Mouse (Mus musculus) lung, postnatal 0 days (tissue): ENCODE data around the gene Osbpl11. TPM values are rescaled to one million over a fixed set of nuclear protein-coding genes. Genes with fewer than 3 reads are reported as not detected.
"Not testable (repeated sequence)": the region's sequence is repeated elsewhere in the genome, so short reads cannot be mapped to it uniquely, and the experiment has no call there.

ENCODE experiments used
- ATAC-seq: fragments of 200-750 bp; cut with Nextera tagmentation; 2 replicates; pipeline ENCODE4 v1.8.0; 2017; ENCODE audit warnings: moderate library complexity
- DNase-seq: peaks from one replicate; pipeline ENCODE4 v3.0.0-alpha.2; 2016; ENCODE audit warnings: low spot score
- H3K27ac ChIP-seq: fragments of 300-500 bp; sonication (generic); 2 replicates; pipeline ENCODE4 v1.5.1; 2014; ENCODE audit warnings: antibody characterized with exemption, mild to moderate bottlenecking, low read length, mixed read lengths
- H3K27me3 ChIP-seq: fragments of 300-500 bp; sonication (generic); replicated peaks from 2 replicates; pipeline ENCODE4 v1.6.1; 2014; ENCODE audit warnings: low read length, mixed read lengths; ENCODE audit not compliant: insufficient read depth
- H3K36me3 ChIP-seq: fragments of 300-500 bp; sonication (generic); 2 replicates; pipeline ENCODE4 v1.6.1; 2014; ENCODE audit warnings: low read length, mixed read lengths; ENCODE audit not compliant: insufficient read depth
- H3K4me1 ChIP-seq: fragments of 300-500 bp; sonication (generic); 2 replicates; pipeline ENCODE4 v1.6.1; 2014; ENCODE audit warnings: antibody characterized with exemption, low read depth, low read length, mixed read lengths; ENCODE audit not compliant: insufficient read depth
- H3K4me2 ChIP-seq: fragments of 300-500 bp; sonication (generic); replicated peaks from 2 replicates; pipeline ENCODE4 v1.6.1; 2014; ENCODE audit warnings: low read depth, mild to moderate bottlenecking, low read length, moderate library complexity, mixed read lengths
- H3K4me3 ChIP-seq: fragments of 300-500 bp; sonication (generic); 2 replicates; pipeline ENCODE4 v1.5.1; 2014; ENCODE audit warnings: low read depth, low read length
- H3K9ac ChIP-seq: fragments of 300-500 bp; sonication (generic); replicated peaks from 2 replicates; pipeline ENCODE4 v1.6.1; 2014; ENCODE audit warnings: low read depth, mild to moderate bottlenecking
- H3K9me3 ChIP-seq: fragments of 300-500 bp; sonication (generic); 2 replicates; pipeline ENCODE4 v1.6.1; 2016; ENCODE audit warnings: low read length, mixed read lengths
- CTCF ChIP-seq: IDR thresholded peaks from 2 replicates; pipeline ENCODE4 v1.5.1; 2016; ENCODE audit warnings: antibody characterized with exemption, mild to moderate bottlenecking
- EP300 ChIP-seq: IDR thresholded peaks from 2 replicates; pipeline ENCODE4 v1.6.1; 2016; ENCODE audit warnings: antibody characterized with exemption, mild to moderate bottlenecking, control low read depth
- WGBS: fragments of 180-500 bp; shearing (Covaris S2); extraction: QIAGEN DNeasy Blood & Tissue Kit; methylation state at CpG from one replicate; pipeline ENCODE4 v1.1.7; 2014; 5-methylcytosine and 5-hydroxymethylcytosine counted together
- polyA plus RNA-seq: library from polyadenylated mRNA; unstranded; fragments of >200 nt; fragmentation: Nextera tagmentation; extraction: Ambion mirVana; gene quantifications from 2 replicates; pipeline ENCODE4 v1.2.1, GENCODE M21; 2015

Gene Osbpl11
- polyA plus RNA-seq, 1 experiment from 2014 or later, result 13.6 TPM

DNA sequence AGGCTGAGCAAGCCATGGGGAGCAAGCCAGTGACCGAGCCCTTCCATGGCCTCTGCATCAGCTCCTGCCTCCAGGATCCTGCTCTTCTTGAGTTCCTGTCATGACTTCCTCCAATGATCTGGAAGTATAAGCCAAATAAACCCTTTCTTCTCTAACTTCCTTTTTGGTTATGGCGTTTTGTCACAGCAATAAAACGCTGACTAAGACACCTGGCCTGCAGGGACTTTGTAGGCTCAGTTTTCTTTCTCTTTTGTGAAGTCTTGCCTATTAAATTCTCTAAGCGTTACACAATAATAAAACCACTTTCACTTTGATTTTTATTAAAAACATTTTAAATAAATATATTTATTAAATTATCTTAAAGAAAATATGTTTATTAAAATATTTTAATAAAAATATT, 7.1 kb upstream of the Osbpl11 start:
- Histone ChIP-seq H3K27me3 (no peaks in the 10 kb centered on the region), H3K4me1 (no peaks in the 10 kb centered on the region), H3K4me3 (no peak overlapping the region), H3K27ac (no peak overlapping the region), H3K9ac (no peak overlapping the region), H3K9me3 (no peaks in the 10 kb centered on the region), H3K4me2 (no peak overlapping the region), H3K36me3 (no peaks in the 10 kb centered on the region)
- WGBS, result 79% methylated on average over 4 of the region's 4 CpGs
- DNase-seq (no peak), ATAC-seq (no peak)
- TF ChIP-seq CTCF, result no peak
- TF ChIP-seq EP300, result no peak

DNA sequence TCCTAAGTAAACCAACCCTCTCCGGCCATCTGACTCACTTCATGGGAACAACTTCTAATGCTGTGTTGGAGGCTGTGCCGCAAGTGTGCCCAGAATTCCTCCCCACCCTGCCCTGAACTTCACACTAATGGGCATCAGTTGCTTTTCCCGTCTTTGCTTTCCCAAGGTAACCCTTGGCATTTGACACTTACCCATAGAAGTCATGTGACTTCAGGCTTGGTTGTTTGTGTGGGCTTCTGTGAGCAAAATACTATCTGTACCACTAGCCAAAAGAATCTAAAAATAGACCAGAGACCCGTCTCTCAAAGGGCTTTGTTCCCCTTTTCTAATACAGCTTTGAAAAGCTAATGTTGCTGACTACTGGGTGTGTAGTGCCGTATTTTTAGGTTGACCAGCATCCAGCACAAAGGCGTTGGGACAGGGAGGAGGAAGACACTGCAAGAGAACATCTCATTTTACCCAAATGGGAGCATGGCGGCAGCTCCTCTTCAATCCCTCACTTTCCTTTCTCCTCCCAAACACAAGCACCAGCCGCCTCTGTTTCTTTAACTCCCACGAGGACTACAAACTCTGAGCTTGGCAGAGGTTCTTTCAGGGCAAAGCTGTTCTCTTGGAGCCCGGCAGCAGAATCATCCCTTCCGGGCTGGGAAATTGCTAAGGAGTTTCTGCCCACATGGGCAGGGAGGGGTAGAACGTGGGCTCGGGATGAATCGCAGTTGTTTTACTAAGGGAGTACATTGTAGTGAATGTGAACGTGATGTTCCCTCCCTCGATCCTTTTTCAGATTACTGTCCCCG, 6.4 kb upstream of the Osbpl11 start:
- TF ChIP-seq CTCF (no peak), EP300 (no peak)
- WGBS, result 60% methylated on average over 17 of the region's 17 CpGs

DNA sequence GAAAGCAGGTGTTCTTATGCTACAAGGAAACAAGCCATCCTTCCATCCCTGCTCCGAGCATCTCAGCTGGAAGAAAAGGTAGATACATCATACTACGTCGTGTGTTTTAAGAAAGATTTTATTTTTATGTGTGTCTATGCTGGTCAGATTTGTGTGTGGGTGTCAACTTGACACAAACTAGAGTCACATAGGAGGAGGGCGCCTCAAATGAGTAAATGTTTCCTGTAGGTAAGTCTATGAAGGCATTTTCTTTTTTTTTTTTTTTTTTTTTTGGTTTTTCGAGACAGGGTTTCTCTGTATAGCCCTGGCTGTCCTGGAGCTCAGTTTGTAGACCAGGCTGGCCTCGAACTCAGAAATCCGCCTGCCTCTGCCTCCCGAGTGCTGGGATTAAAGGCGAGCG, 5.6 kb upstream of the Osbpl11 start:
- 95% methylated on average over 8 of the region's 10 CpGs for WGBS
- not testable (repeated sequence) for DNase-seq

More for the DNA sequence above, 6.4 kb upstream of the Osbpl11 start:
- no peaks in the 10 kb centered on the region for H3K9me3 ChIP-seq
- no peak overlapping the region for H3K9ac ChIP-seq
- no peak overlapping the region for H3K4me2 ChIP-seq
- H3K27me3 ChIP-seq, result no peaks in the 10 kb centered on the region
- H3K27ac ChIP-seq, result no peak overlapping the region
- no peaks in the 10 kb centered on the region for H3K4me1 ChIP-seq
- no peaks in the 10 kb centered on the region for H3K36me3 ChIP-seq
- DNase-seq (no peak), ATAC-seq (no peak)
- H3K4me3 ChIP-seq, result no peak overlapping the region

DNA sequence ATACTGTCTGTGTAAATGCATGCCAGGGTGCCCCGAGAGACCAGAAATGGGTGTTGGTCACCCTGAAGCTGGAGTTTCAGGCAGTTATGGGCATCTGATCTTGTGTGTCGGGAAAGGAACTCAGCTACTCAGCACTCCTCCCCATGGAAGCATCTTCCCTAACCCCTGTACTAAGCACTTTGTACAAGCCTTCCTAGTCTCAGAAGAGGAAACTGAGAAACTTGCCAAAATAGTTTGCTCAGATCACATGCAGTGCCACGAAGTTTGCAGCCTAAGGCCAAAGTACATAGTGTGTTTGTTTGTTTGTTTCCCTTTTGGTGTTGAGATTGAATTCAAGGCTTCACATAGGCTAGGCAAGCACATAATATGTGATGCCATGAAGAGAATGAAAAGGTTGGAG, 5.0 kb upstream of the Osbpl11 start:
- H3K9me3 ChIP-seq, result no peaks in the 10 kb centered on the region
- no peaks in the 10 kb centered on the region for H3K4me1 ChIP-seq
- WGBS, result 68% methylated on average over 3 of the region's 3 CpGs
- no peak overlapping the region for H3K4me3 ChIP-seq
- no peaks in the 10 kb centered on the region for H3K36me3 ChIP-seq
- H3K27ac ChIP-seq, result no peak overlapping the region
- ATAC-seq (no peak), DNase-seq (no peak)
- no peak overlapping the region for H3K9ac ChIP-seq
- no peaks in the 10 kb centered on the region for H3K27me3 ChIP-seq
- TF ChIP-seq CTCF, result no peak
- TF ChIP-seq EP300, result no peak
- H3K4me2 ChIP-seq, result no peak overlapping the region

More for the DNA sequence above, 5.6 kb upstream of the Osbpl11 start:
- not testable (repeated sequence) for H3K9ac ChIP-seq, H3K36me3 ChIP-seq, ATAC-seq, H3K27ac ChIP-seq, H3K4me1 ChIP-seq, H3K4me3 ChIP-seq, H3K4me2 ChIP-seq, H3K27me3 ChIP-seq, H3K9me3 ChIP-seq

DNA sequence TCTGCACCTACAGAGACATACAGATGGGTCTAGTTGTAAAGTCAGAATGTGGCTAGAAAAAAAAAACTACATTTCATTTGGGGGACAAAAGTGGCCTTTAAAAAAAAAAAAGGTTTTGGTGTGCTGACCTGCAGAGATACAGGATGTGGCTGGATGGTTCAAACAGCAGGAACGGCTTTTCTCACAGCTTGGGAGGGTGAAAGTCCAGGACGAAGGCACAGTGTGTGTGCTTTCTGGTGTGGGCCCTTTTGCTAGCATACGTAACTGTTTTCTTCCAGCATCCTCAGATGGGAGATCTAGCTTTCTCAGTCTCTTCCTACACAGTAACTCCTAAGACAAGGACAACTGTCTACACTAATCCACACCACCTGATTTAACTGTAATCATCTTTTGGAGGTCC, 4.1 kb upstream of the Osbpl11 start:
- H3K9ac ChIP-seq, result no peak overlapping the region
- H3K9me3 ChIP-seq, result no peaks in the 10 kb centered on the region
- TF ChIP-seq CTCF (no peak), EP300 (no peak)
- no peak for DNase-seq
- no peak overlapping the region for H3K4me3 ChIP-seq
- no peaks in the 10 kb centered on the region for H3K4me1 ChIP-seq
- H3K4me2 ChIP-seq, result no peak overlapping the region
- H3K27me3 ChIP-seq, result no peaks in the 10 kb centered on the region
- H3K36me3 ChIP-seq, result no peaks in the 10 kb centered on the region
- ATAC-seq, result no peak
- no peak overlapping the region for H3K27ac ChIP-seq
- WGBS, result 79% methylated on average over 3 of the region's 3 CpGs

DNA sequence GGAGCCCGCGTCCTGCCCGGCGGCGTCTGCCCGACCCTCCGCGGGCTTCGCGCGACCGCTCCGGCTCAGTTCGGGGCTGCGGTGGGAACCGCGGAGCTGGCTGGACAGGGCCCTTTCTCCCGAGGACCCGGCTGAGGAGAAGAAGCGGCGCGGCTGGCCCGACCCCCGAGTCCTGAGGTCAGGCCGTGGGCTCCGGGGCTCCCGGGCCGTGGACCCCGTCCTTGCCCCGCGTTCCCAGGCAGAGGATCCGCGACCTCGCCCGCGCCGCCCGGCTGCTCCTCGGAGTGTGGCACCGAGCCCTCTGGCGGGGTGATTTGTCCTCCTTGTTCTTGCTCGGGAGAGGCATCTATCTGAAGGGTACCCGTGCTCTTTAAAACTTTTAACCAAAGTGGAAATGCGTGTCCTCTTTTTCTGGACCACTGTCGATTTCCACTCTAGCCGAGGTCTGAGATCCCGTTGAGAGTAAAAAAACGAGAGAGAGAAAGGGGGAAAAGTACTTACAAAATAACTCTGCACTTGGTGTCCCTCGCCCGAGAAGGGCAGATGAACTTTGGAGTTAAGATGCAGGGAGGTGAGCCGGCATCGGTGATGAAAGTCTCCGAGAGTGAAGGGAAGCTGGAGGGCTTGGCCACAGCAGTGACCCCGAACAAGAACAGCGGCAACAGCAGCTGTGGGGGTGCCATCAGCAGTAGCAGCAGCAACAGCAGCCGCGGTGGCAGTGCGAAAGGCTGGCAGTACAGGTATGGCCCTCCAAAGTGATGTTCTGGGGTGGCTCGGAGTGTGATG, 583 bp downstream of the Osbpl11 start:
- TF ChIP-seq CTCF (peak; percentile 42), EP300 (no peak)
- no peaks in the 10 kb centered on the region for H3K36me3 ChIP-seq
- H3K9me3 ChIP-seq, result no peaks in the 10 kb centered on the region
- no peaks in the 10 kb centered on the region for H3K27me3 ChIP-seq
- under 1% methylated on average over 53 of the region's 59 CpGs for WGBS
- ATAC-seq, result peak; percentile 68
- H3K9ac ChIP-seq, result peak overlapping the region; percentile 99
- H3K4me3 ChIP-seq, result peak overlapping the region; percentile 98
- H3K4me2 ChIP-seq, result peak overlapping the region; percentile 74
- H3K4me1 ChIP-seq, result peaks cover 5% of the 10 kb centered on the region; the same call in 1 of the 2 replicates
- peak; percentile 54 for DNase-seq
- peak overlapping the region; percentile 98 for H3K27ac ChIP-seq
